Mouse (Mus musculus) spleen, postnatal 4 days (tissue): Measurements from ENCODE around the gene Kremen2.

Experiments used
- DNase-seq, 2 experiments: peaks; one replicate each; pipeline ENCODE4 v3.0.0; 2022; ENCODE audit warnings: low spot score in 2 of 2

The Kremen2 gene

DNA sequence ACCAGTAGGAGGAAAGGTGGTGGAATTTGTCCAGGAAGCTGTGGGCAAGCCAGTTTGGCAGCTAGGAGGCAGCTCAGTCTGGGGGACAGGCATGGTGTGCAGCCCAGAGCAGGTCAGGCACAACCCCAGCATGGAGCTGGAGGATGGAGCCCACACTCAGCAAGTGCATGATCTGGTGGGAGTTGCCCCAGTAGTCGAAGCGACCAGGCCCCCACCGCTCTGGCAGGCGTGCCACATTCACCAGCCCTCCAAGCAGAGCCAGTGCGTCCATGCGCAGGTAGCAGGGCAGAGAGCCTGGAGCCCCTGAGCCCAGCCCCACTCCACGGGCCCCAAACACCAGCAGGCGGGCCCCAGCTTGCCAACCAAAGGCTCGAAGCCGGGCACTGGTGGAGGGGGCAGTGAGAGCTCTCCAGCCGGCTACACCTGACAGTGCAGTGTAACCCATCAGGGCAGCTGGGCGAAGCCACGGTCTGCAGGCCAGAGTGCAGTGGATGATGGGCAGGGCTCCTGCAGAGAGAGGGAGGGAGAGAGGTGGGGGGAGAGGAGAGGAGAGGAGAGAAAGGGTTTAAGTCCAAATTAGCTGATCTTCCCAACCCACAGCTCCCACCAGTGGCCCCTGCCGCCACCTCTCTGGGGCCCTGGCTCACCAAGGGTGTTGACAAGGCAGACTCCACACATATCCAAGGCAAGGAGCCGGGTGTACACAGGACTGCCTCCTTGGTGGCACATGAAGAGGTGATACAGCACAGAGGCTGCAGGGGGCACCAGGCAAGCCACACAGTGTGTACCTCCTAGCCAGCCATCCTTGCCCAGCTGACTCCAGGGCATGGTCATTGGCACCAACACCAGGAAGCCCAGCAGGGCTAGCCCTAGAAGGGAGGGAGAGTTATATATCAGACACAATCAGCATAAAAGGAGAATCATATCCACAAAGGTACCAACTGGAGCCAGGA lies 7.9 kb downstream of the Kremen2 start:
- DNase-seq, result no peak

DNA sequence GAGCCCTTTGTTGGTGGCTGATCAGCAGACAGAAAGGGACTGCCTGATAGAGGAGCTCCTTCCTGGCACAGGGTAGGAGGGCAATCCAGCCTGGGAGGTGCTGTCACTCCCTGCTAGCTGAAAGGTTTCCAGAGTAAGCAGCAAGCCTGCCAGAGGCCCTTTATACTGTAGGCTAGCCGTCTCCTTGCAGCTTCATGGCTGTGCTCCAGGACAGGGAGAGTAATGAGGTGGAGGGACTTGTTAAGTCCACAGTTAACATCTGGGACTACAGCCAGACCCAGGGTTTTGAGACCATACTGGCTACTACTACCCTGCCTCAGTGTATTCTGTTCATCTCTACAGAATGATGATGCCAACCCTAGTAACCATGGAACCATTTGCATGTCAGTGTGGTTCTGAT lies 11.3 kb downstream of the Kremen2 start:
- no peak for DNase-seq

DNA sequence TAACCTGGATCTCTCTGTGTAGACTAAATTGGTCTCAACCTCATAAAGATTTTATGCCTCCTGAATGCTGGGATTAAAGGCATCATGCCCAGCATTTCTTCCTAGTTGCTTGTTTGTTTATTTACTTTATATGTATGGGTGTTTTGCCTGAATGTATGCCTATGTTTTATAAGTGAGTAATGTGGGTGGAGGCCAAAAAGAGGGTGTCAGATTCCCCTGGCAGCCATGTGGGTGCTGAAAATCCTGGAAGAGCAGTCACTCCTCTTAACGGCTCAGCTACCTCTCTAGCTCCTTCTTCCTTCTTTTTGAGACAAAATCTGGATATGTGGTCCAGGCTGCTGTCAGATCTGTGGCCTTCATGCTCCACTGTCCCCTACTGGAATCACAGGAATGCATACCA lies 15.2 kb downstream of the Kremen2 start:
- no peak for DNase-seq

DNA sequence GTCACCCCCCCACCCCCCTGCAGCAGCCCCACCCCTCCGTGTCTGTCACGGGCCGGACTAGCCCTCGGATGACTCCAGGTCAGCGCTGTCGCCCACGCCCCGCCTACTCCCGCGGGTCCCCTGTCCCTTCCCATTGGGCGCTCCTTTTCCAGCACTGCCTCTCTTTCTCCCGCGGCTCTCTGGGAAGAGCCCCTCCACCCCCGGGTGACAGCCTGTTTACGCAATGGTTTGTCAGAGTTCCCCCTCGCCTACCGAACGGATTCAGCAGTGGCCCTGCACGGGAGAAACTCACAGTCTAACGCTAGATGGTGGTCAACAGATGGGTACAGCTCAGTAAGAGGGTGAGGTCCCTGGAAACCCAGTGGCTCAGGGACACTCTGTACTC lies 18.9 kb downstream of the Kremen2 start:
- DNase-seq, result peak; percentile 76 to 84

DNA sequence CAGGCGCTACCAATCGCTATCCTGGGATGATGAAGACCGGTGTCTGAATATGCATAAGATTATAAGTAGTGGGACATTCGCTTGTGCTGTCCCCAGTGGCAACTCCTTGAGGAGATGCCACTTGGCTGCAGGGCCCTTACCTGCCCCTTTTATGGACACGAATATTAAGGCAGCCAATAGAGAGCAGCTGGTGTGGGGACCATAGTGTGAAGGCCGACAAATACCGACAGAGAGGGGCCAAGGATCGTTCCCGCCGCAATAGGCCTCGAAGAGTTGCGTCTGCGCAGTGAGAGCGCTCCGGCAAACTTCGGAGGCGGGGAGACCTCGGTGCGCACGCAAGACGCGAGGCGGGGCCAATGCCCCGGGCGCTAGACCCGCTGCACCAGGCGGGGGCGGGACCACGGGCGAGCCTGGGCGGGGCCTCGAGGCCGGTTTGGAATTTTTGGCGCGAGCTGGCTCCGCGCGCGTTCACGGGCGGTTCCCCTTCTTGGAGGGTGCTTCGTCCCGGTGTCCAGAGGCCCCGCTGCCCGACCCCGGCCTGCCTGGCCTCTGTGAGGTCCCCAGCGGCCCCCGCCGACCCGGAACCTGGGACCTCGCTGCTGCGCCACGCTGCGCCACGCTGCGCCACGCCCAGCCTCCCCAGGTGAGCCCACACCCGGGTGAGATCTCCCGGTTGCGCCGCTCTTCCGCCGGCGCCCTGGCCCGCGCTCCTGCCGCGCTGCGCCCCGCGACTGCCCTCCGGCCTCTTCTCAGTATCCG lies 19.5 kb downstream of the Kremen2 start, which contains the start of gene Pkmyt1:
Gene Pkmyt1 (plus strand): TSS at position 338 of the 759 bp plus-strand sequence.
- peak; percentile 97 to 98 for DNase-seq

DNA sequence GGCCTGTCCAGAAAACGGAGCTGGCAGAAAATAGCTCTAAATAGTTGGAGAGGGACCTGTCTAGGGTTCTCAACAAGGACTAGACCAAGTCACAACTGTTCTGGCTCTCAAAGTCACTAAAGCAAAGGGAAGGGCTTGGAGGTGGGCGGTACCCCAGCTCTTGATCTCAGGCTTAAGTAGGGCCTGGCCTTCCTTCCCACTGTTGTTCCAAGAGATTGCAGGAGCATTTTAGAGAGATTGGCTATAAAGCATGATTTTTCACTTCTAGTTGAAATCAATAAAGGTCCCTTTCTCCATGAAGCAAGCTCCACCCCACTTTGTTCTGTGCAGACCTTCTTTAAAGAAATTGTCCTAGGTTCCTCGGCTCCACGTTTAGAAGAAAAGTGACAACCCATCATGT lies 20.2 kb downstream of the Kremen2 start:
- no peak for DNase-seq

DNA sequence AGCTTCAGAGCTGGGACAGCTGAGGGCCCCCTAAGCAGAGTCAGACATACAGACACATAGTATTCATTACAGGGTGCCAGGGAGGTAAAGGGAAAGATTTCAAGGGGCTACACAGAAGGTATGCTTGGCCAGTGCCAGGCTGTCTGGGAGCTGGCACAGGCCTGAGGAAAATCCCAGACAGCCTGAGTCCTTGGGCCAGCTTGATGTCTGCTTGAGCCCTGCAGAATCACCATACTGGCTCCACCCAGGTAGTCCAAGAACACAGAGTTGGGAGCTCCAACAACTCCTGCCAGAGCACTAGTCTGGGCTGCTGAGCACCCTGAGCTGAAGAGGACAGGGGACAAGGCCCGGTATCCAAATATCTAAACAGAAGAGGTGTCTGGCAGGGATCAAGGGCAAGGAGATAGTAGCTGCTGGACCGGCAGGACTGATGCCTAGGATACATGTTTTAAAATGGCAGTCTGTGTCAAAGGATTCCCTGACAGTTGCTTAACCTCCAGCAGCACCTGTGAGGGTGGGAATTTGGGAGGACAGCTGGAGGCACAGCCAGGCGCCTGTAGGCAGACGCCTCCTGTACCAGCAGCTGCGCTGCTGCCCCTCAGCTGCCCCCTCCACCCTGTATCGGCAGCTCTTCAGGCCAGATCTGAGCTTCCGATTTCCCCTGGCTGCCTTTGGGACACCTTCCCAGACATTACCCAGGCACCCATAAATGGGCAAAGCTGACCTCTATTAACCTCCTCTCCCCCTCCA lies 23.1 kb downstream of the Kremen2 start, which contains the start of gene 1520401A03Rik:
Gene 1520401A03Rik (minus strand): TSS at position 408 of the 750 bp plus-strand sequence.
- DNase-seq, result no peak

DNA sequence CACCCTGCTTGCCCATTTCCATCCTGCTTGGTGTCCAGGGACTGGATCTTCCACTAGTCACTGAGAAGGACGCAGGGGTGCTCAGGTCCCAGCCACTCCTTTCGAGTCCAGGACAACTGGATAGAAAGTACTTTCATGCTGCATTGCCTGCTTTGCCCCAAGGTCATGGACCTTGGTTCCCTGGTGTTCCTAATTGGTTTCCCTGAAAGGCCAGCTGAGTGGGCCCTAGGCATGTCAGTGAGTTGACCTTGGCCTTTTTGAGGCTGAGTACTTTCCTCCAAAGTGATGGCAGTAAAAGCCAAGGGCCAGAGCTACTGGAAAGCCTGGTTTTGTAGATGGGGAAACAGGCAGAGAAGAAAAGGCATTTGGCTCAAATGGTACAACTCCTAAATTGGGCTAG lies 23.7 kb downstream of the Kremen2 start:
- no peak for DNase-seq

DNA sequence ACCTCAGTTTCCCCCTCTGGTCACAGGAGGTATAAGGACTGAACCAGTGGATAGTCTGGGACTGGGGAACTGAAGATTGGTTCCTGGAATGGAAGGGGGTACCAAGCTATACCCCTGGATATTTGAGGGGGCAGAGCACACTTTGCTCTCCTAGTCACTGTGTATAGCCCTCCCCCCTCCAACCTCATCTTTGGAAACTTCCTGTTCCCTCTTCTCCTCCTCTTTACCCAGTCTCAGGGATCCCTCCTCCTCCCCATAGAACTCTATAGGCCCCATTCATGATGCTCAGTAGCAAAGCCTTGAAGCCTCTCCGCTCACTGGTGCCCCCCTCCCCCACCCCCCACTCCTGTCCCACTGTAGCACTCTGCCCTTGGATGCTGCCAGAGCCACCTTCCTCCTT lies 26.2 kb downstream of the Kremen2 start:
- no peak for DNase-seq

DNA sequence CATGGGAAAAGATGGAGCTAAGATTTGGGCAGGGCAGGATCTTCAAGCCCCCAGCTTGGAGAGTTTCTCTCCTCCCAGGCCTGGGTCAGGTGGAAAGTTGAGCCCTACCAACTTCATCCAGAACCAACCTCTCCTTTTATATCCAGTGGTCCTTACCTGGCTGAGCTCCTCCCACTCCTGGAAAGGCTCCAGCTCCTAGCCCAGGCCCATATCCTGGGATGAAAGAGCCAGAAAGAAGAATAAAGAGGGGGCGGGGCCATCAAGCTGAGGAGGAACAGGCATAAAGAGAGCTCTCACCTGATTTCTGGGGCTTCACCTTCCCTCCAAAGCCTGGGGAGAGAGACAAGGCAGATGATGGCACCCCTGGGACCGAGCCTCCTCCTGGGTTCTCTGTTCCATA lies 28.6 kb downstream of the Kremen2 start:
- no peak for DNase-seq

DNA sequence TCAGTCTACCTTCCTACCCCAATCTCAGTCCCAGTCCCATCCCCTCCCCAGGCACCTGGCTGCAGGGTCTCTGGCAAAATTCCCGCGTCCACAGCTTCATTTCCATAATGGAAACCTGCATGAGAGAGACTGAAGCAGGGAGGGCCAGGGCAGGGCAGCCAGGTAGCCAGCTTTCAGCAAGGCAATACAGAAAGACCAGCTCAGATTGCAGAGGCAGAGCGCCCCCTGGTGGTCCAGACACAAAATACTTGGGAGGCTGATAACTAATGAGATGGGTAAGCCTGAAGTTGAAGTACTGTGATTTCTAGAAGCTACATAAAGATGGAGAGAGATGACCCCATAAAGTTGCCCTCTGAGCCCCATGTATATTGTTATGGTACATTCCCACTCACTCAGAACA lies 39.4 kb downstream of the Kremen2 start:
- DNase-seq, result peak; percentile 70 to 91

DNA sequence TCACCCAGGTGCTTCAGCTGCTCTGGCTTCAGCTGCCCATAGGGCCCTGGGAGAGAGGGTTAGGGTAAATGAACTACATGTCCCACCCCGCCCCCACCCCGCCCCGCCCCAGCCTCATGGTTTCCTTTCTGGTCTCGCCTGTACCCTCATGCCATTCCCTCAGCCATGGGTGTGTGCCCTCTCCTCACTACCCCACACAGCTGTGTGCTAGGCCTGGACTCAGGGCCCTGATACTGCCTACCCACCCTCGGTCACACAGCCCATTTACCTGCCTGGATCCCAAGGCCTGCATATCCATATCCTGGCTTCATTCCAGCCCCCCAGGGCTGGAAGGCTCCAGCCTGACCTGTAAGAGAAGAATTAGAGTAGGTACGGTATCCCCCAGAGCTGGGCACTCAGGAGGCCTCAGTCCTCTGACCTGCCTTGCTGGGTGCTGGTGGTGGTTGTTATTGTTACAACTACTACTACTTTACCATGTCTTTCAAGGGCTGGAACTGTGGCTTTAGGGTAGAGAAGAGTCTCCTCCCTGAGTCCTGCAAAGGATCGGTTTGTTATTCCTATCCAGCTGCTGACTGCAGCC lies 40.0 kb downstream of the Kremen2 start:
- DNase-seq, result no peak

DNA sequence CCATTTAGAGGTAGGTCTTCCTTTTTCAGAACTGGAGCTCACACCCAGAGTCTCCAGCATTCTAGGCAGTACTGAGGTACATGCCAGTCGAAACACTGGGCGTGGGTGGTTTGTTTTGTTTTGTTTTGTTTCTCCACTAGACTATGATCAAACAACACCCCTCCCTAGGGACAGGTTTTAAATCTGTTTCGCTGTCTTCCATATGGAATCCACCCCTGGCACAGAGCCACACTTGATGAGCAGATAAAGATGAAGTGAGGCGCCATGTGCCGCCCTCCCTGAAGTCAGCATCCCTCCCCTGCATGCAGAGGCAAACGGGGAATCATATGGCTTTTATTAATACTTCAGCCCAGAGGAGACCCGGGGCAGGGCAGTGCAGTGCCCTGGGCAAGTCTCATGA lies 40.9 kb downstream of the Kremen2 start:
- no peak for DNase-seq

DNA sequence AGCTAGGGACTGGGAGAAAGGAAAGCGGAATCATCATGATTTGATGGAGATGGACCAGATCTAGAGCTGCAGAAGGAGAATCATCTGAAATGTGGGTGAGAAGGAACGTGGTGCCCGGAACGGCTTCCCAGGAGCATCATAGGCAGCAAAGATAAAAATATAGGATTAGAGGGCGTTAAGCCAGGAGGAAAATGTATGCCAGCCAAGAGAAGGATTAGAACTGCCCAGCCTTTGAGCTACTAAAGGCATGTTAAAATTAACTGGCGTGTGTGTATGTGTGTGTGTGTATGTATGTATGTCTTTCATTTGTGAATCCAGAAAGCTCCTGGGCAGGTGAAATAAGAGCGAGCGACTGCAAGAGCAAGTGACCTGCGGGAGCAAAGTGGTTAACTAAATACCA lies 42.3 kb downstream of the Kremen2 start:
- no peak for DNase-seq

DNA sequence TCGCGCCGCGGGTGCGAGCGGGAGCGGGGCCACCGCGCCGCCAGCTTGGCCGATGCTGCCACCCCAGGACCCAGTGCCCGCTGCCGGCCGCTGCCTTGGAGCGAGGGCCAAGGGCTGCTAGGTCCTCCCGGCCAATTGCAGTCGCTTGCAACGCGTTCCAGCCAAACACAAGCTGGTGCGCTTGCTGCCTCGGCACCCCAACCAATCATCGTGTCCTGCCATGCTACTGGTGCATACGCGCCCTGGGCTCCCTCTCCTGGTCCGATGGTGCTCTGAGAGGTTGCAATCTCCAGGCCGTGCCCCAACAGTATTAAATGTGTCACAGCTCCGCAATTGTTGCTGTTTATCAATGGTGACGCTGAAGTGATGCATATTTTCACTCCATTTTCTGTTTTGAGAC lies 45.6 kb downstream of the Kremen2 start:
- peak; percentile 81 to 88 for DNase-seq

DNA sequence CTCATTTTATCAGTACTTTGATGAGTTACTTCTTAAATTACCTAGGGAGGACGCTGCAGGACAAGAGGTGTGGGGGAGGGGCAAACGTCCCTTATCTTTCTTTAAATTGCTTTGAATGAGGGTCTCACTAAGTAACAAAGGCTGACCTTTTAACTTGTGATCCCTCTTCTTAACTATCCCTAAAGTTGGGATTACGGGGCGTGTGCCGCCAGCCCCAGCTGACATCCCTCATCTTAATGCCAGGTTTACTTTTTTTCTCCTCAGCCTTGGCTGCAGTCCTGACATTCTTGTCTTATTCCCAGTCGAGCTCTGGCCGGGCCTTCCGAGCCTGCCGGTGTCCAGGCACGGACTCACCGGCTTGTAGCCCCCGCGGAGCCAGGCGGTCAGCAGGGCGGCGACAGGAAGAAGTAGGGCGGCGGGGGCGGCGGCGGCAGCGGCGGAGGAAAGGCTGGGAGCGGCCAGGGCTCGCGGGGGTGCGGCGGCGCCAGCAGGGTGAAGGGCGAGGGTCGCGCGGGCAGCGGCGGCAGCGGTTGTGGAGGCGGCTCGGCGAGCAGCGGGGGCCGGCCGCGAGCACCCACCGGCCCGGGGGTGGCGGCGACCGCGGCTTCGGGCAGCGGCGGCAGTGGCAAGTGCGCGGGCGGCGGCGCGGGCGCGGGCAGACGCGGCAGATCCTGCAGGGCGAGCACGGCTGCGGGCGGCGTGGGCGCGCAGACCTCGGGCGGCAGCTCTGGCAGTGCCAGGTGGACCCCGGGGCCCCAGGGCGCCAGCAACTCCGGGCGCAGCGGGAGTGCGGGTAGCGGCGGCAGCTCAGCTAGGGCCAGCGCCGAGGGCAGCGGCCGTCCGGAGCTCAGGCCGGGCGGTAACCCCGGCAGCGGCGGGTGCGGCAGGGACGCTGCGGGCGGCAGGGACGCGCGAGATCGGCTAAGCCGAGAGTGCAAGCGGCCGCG lies 46.2 kb downstream of the Kremen2 start:
- peak in 1 of 2 experiments; percentile 70 for DNase-seq

DNA sequence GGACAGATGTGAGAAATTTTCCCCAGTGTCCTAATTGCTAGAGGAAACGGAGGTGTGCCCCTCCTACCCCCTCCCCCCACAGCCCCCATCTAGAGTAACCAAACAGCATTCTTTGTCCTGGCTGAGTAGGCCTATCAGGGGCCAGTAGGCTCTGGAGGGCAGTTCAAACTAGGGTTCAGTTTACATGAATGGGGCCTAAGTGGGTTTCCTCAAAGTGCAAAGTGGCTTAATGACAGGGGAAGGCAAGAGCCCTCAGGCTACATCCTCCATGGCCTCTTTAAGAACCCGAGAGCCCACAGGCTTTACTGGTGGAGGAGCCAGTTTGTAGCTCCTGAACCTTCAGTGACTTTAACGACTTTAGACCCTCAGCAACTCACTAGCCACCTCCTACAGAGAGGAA lies 49.8 kb downstream of the Kremen2 start:
- DNase-seq, result no peak

DNA sequence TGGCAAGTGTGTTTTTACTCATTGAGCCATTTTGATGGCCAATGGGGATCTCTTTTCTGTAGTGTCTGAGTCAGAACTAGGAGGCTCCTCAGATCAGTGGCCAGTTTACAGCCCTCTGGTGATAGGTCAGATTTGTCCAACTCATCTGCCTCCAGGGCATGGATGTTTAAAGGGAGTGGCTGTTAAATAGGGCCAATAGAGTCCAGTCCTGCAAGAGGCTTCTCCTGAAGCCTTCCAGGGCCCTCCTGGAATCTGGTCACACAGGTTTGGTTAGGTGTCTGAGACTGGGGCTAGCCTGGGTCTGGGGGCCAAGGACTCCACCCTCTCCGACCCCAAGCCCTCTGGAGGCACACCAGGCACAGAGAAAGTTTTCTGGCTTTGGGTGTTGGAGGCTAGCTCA lies 51.1 kb downstream of the Kremen2 start:
- DNase-seq, result no peak
